ENCODE assay signal across 8 mouse cellular contexts in the genomic region with DNA sequence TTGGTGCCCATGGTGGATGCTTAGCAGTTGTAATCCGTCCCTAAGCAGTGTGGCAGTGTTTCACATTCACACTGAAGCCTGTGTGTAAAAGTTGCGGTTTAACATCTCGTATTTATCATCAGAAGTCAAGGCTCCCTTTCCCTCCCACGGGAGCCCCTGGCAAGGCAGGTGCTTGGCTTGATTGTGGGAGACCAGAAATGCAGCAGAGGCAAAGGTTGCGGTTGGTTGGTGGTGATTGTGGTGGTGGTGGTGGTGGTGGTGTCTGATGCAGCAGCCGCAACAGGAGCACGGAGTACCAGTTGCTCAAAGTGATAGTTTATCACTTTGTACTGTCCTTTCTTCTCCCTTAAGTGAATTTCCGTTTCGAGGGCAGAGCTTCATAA. TPM values are rescaled to one million over a fixed set of nuclear protein-coding genes. Genes with fewer than 3 reads are reported as not detected.
DNase-seq lines count a peak whose midpoint lies in the region; ATAC-seq and TF ChIP-seq lines count a peak whose summit lies in the region.

No protein-coding gene starts in this region.

- H3K9me3 ChIP-seq in lung, embryonic 15.5 days = no peaks in the 10 kb centered on the region
- no peaks in the 10 kb centered on the region for H3K9me3 ChIP-seq in forebrain, embryonic 10.5 days
- H3K9me3 ChIP-seq in liver, embryonic 13.5 days (replicated peaks) = no peaks in the 10 kb centered on the region

- TF ChIP-seq CTCF in thymus, adult 2 months (IDR thresholded peaks at IDR 0.05; ENCODE audit: borderline replicate concordance, control insufficient read depth, extremely low read depth, insufficient read depth, low read length, poor library complexity) = no peak

- WGBS in lung, embryonic 15.5 days = 27% methylated on average over 9 of the region's 9 CpGs
- 24% methylated on average over 9 of the region's 9 CpGs for WGBS in forebrain, embryonic 10.5 days
- 4% methylated on average over 9 of the region's 9 CpGs for WGBS in liver, embryonic 13.5 days (ENCODE audit: insufficient replicate concordance)
- WGBS in thymus, adult 2 months = 3% methylated on average over 9 of the region's 9 CpGs

- H3K36me3 ChIP-seq in lung, embryonic 15.5 days = no peaks in the 10 kb centered on the region
- H3K36me3 ChIP-seq in forebrain, embryonic 10.5 days (replicated peaks) = no peaks in the 10 kb centered on the region
- H3K36me3 ChIP-seq in liver, embryonic 13.5 days = no peaks in the 10 kb centered on the region
- no peaks in the 10 kb centered on the region for H3K36me3 ChIP-seq in thymus, adult 2 months (ENCODE audit: control insufficient read depth, insufficient read depth, low read length)

- H3K27me3 ChIP-seq in lung, embryonic 15.5 days = peaks cover 10% of the 10 kb centered on the region; the same call in 1 of the 2 replicates
- peaks cover 29% of the 10 kb centered on the region for H3K27me3 ChIP-seq in forebrain, embryonic 10.5 days (ENCODE audit: poor library complexity, severe bottlenecking)
- peaks cover 46% of the 10 kb centered on the region for H3K27me3 ChIP-seq in liver, embryonic 13.5 days
- H3K27me3 ChIP-seq in thymus, adult 2 months (ENCODE audit: control insufficient read depth, insufficient read depth, low read length) = no peaks in the 10 kb centered on the region; the same call in none of the 2 replicates

- no peak for DNase-seq in lung, postnatal 36 days
- no peak for DNase-seq in forebrain, embryonic 10.5 days (ENCODE audit: extremely low spot score, low spot score)
- peak; percentile 13 for DNase-seq in liver, embryonic 13.5 days
- DNase-seq in thymus, adult 2 months = peak; percentile 9
- DNase-seq in adrenal gland, adult 8-10 months = no peak
- no peak for DNase-seq in frontal cortex, postnatal 36 days (ENCODE audit: low spot score in 2 of 2)
- no peak for DNase-seq in layer of hippocampus, adult 9-11 months

- H3K4me1 ChIP-seq in lung, embryonic 15.5 days = peaks cover 10% of the 10 kb centered on the region; the same call in 1 of the 2 replicates
- peaks cover 29% of the 10 kb centered on the region for H3K4me1 ChIP-seq in forebrain, embryonic 10.5 days
- H3K4me1 ChIP-seq in liver, embryonic 13.5 days (replicated peaks) = peaks cover 14% of the 10 kb centered on the region
- H3K4me1 ChIP-seq in thymus, adult 2 months (replicated peaks; ENCODE audit: control insufficient read depth, insufficient read depth, low read length) = peaks cover 13% of the 10 kb centered on the region

- TF ChIP-seq POLR2A in thymus, adult 2 months (IDR thresholded peaks at IDR 0.05; ENCODE audit: control insufficient read depth, extremely low read depth, insufficient read depth, low read length, poor library complexity) = no peak

- peak overlapping the region; percentile 71 for H3K4me3 ChIP-seq in lung, embryonic 15.5 days
- H3K4me3 ChIP-seq in forebrain, embryonic 10.5 days = peak overlapping the region; percentile 77
- peak overlapping the region; percentile 58 for H3K4me3 ChIP-seq in liver, embryonic 13.5 days (replicated peaks)
- H3K4me3 ChIP-seq in thymus, adult 2 months (ENCODE audit: control insufficient read depth, insufficient read depth, low read length) = peak overlapping the region; percentile 75; the same call in 1 of the 2 replicates

- peak; percentile 19; the same call in 1 of the 2 replicates for ATAC-seq in lung, embryonic 15.5 days (ENCODE audit: borderline replicate concordance, extremely low read depth, low FRiP score, low TSS enrichment)
- peak; percentile 51 for ATAC-seq in liver, embryonic 13.5 days (ENCODE audit: low read depth)

- peak overlapping the region; percentile 64 for H3K9ac ChIP-seq in lung, embryonic 15.5 days
- H3K9ac ChIP-seq in liver, embryonic 13.5 days = no peak overlapping the region

- peak overlapping the region; percentile 41; the same call in 1 of the 2 replicates for H3K27ac ChIP-seq in lung, embryonic 15.5 days
- peak overlapping the region; percentile 89 for H3K27ac ChIP-seq in forebrain, embryonic 10.5 days
- H3K27ac ChIP-seq in liver, embryonic 13.5 days = no peak overlapping the region
- H3K27ac ChIP-seq in thymus, adult 2 months (ENCODE audit: control insufficient read depth, insufficient read depth, low read length) = no peak overlapping the region

- H3K4me2 ChIP-seq in lung, embryonic 15.5 days = peak overlapping the region; percentile 83
- peak overlapping the region; percentile 80 for H3K4me2 ChIP-seq in liver, embryonic 13.5 days

RNA-seq across cellular contexts. Expression of a gene that starts 0.3 kb away (rescaled TPM):
- polyA plus RNA-seq in lung, embryonic 15.5 days (2015; fragmentation: Nextera tagmentation; extraction: Ambion mirVana) = 3.4 and 4.7 TPM in 2 replicates
- polyA plus RNA-seq in forebrain, embryonic 10.5 days (2016; fragmentation: Nextera tagmentation; extraction: Ambion mirVana) = 6.6 and 6.7 TPM in 2 replicates
- 0.05 and 0.30 TPM in 2 replicates for polyA plus RNA-seq in liver, embryonic 13.5 days (2015; fragmentation: Nextera tagmentation; extraction: Ambion mirVana)
- 0.13 and 0.18 TPM in 2 replicates for polyA plus RNA-seq in thymus, adult 2 months (2012; rRNA removed)
- 1 to 10 TPM in 2 of 4 experiments, under 1 TPM in 2; 0.23 to 1.3 (median 0.79) TPM for total RNA-seq in adrenal gland, adult 8-10 months (2022)

RNA-seq across cellular contexts. Expression of a gene that starts 55.2 kb away (rescaled TPM):
- 16.2 and 17.9 TPM in 2 replicates for polyA plus RNA-seq in lung, embryonic 15.5 days (2015; fragmentation: Nextera tagmentation; extraction: Ambion mirVana)
- polyA plus RNA-seq in forebrain, embryonic 10.5 days (2016; fragmentation: Nextera tagmentation; extraction: Ambion mirVana) = 10.1 and 10.5 TPM in 2 replicates
- 5.4 and 6.0 TPM in 2 replicates for polyA plus RNA-seq in liver, embryonic 13.5 days (2015; fragmentation: Nextera tagmentation; extraction: Ambion mirVana)
- 18.0 and 28.2 TPM in 2 replicates for polyA plus RNA-seq in thymus, adult 2 months (2012; rRNA removed)
- total RNA-seq in adrenal gland, adult 8-10 months (2022) = 10 to 100 TPM; 28.4 to 44.0 (median 34.8) TPM

Comparison
In these comparisons a context has a peak if more than half of its experiments do, and no peak if none do; other contexts are left out.
1. H3K27ac ChIP-seq: peak in lung, embryonic 15.5 days (single experiment) and forebrain, embryonic 10.5 days (single experiment); none in liver, embryonic 13.5 days (single experiment) and thymus, adult 2 months (single experiment).
2. DNase-seq: peak in liver, embryonic 13.5 days (single experiment) and thymus, adult 2 months (single experiment); none in lung, postnatal 36 days (single experiment), forebrain, embryonic 10.5 days (single experiment), adrenal gland, adult 8-10 months (single experiment), frontal cortex, postnatal 36 days (0 of 2) and layer of hippocampus, adult 9-11 months (single experiment).
3. Peak in every context shown above with its lines, with median percentiles within 50 percentile points of each other: H3K4me3 ChIP-seq.